Mouse (Mus musculus): ENCODE data around the gene Nap1l5. TPM values are rescaled to one million over a fixed set of nuclear protein-coding genes. Genes with fewer than 3 reads are reported as not detected.
"Not testable (repeated sequence)": the region's sequence is repeated elsewhere in the genome, so short reads cannot be mapped to it uniquely, and the experiment has no call there.

Nap1l5 gene
- polyA plus RNA-seq, 1 experiment: 0.87 TPM

DNA sequence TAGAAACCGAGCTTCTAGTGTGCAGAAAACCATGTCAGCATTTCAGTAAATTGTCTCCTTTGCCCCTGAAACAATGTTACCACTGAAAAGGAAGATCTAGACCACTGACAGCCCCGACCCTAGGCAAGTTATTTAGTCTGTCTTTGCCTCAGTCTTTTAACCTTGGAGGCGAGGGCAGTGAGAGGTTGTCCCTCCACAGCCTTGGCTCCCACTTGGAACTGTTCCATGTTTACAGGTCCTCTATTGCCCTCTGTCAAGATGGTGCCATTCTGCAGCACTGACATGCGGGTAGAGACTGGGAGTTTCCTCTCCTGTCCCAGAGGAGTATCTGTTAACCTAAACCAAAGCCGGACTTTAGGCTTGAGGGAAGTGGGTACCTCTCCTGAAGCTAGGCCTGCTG lies 6.0 kb upstream of the Nap1l5 start:
- 65% methylated on average over 5 of the region's 5 CpGs for WGBS
- no peak for DNase-seq (ENCODE audit: low read depth, low spot score)

DNA sequence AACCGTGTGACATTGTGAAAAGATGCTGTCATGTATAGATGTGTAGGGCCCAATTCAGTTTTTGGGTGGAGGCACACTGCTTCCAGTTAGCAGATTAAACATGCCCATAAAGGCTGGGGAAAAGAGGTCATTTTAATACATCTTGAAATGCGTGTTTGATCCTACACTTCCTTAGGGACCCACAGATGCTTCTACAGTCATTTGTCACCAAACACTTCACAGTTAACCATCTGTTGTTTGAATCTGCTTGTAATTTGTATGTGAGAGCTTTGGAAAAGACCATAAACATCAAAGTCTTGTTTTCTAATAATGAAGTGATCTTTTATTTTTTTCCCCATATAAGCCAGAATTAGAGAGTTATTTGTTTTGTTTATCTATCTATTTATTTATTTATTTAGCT lies 915 bp upstream of the Nap1l5 start:
- DNase-seq (ENCODE audit: low read depth, low spot score): no peak
- 87% methylated on average over 2 of the region's 2 CpGs for WGBS

DNA sequence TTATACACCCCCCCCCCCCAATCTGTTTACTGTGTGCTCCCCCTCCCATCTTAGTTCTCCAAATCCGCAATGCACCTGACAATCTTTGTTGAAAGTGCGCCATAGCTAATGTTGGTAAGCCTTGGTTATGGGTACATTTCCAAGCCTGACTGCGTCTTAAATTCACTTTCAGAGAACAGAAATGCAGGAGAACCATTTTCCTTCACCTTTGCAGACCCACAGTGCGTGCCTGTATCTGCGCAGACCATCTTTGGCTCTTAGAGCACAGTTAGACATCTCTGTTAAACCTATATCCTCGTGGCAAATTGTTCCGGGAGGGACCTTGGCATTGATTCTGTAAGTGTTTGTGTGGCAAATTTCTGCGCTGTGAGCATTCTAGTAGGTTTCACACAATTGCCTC lies 460 bp upstream of the Nap1l5 start:
- WGBS: 95% methylated on average over 8 of the region's 8 CpGs
- DNase-seq (ENCODE audit: low read depth, low spot score): no peak

DNA sequence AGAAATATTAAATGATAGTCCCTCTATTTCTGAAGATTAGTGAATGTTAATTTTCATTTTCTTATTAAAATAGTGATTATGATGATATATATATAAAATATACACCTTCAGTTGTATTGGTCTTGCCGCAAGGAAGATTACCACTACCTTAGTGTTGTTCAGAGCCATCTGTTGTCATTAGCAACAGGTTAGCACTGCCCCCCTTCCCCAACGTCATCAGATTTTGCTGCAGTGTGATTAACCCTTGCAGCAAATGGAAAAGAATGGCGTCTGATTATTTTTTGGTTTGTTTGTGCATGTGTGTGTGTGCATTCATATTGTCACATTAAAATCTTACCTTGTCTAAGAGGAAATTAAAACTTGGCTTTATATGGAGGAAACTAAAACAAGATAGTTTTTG lies 2.3 kb downstream of the Nap1l5 start:
- 71% methylated on average over 3 of the region's 3 CpGs for WGBS
- DNase-seq (ENCODE audit: low read depth, low spot score): no peak

DNA sequence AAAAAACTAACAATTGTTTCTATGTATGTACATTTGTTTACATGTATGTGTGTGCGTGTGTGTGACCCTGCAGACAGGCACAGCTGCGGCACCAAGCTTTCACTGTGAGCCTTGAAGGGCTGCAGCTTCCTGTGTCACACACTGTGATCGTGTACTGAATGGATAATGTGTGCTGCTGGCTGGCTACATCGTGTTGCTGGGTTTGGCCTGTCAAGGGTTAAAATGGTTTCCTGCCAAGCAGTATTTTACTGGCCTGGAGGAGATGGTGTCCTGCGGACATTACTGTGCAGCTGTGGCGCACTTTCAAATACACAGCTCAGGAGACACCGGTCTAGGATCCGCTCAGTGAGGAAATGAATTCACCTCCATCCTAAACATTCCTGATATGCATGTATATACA lies 3.7 kb downstream of the Nap1l5 start:
- no peak for DNase-seq (ENCODE audit: low read depth, low spot score)
- WGBS: 57% methylated on average over 8 of the region's 8 CpGs

DNA sequence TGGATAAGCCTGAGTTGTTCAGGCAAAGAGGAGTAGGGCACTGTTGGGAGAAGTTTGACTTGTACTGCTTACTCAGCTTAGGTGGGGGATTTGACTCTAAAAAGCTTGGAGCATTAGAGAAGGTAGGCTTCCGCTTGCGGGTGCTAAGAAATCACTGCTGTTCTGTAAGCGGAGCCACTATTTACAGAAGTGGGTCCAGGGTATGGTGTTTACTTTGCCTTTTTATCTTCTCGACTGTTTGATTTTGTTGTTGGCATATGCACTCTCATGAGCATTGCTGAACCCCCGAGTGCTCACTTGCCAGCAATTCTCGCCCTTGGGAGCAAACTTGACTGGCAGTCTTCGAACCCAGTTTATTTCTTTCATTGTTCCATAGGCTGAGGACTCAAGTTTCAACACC lies 6.3 kb downstream of the Nap1l5 start:
- no peak for DNase-seq (ENCODE audit: low read depth, low spot score)
- 63% methylated on average over 7 of the region's 7 CpGs for WGBS

DNA sequence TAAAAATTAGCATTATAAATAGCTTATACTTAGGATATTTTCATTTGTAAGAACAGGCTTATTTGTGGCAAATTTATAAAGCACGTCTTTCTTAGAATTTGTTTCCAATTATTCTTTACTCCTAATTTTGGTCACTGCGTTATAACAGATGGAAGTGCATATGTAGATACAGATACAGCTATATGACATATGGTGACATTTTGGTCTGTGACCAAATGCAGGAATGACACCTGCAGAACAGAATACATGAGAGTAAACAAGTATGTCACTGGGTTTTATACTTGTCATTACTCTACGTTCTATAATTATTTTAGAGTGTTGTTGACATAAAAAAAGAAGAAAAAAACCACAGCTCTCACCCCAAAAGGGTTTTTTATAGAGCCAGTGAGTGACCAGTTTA lies 7.8 kb downstream of the Nap1l5 start:
- no peak for DNase-seq (ENCODE audit: low read depth, low spot score)
- 90% methylated on average over 3 of the region's 3 CpGs for WGBS

DNA sequence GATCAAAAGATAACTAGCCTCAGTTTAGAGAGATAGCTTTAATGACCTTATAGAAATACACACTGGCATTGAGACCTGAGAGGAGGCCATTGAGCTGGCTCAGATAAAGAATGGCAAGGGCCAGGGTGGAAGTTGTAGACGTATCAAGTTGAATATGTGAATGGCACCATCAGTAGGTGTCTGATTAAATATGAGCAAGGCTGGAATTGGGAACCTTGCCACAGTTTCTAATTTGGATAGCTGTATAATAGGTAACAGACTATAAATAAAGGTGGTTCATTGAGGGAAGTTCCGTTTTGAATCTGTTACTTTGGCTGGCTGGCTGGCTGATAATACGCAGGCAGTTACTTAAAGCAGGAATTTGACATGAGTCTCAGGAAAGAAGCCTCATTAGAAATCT lies 10.2 kb downstream of the Nap1l5 start:
- WGBS: 90% methylated on average over 3 of the region's 3 CpGs
- no peak for DNase-seq (ENCODE audit: low read depth, low spot score)

DNA sequence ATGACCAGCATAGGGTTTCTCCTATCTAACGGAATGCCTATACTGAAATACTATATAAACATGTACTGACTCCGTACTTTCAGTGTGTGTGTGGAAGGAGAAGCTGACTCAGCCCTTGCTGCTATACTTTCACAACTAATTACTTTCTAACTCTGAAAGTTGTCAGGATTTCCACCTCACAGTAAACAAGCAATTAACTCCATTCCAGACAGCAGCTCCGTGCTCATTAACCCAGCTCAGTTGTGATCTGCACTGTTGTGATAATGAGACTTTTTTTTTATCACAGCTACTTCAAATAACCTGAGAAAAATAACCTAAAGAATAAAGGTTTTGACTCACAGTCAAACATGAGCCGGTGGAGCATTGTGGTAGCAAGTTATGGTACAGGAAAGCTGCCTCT lies 11.9 kb downstream of the Nap1l5 start:
- 89% methylated on average over 4 of the region's 4 CpGs for WGBS

DNA sequence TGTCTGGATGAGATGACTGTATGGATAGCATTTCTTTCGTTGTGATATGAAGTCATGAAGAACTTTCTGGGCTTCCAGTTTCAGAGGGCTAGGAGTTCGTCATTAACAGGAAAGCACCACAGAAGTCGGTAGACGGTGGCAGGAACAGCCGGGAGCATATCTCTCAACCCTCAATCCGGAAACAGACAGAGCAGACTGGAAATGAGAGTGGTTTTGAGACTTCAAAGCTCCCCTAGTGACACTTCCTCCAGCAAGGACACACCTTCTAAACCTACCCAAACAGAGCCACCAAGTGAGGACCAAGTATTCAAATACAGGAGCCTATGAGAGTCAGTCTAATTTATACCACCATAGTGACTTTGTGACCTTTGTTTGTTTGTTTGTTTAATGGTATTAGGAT lies 13.6 kb downstream of the Nap1l5 start:
- 88% methylated on average over 6 of the region's 6 CpGs for WGBS

More for the DNA sequence above, 11.9 kb downstream of the Nap1l5 start:
- DNase-seq (ENCODE audit: low read depth, low spot score): no peak

DNA sequence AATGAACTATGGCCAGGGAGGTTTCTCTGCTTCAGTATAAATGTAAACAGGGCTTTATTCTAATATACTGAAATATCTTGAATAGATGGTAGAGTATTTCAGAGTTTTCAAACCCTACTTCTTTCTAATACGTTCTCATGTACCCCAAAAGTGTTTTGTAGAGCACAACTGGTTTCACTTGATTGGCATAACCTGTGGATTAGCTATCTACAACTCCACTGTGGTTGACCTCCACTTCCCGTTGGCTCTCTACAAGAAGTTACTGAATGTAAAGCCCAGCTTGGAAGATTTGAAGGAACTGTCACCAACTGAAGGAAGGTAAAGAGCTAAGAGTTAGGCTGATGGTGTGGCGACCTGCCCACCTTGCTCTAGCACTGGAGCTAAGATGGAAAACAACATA lies 17.0 kb downstream of the Nap1l5 start:
- DNase-seq (ENCODE audit: low read depth, low spot score): no peak
- 94% methylated on average over 3 of the region's 3 CpGs for WGBS

More for the DNA sequence above, 13.6 kb downstream of the Nap1l5 start:
- no peak for DNase-seq (ENCODE audit: low read depth, low spot score)

DNA sequence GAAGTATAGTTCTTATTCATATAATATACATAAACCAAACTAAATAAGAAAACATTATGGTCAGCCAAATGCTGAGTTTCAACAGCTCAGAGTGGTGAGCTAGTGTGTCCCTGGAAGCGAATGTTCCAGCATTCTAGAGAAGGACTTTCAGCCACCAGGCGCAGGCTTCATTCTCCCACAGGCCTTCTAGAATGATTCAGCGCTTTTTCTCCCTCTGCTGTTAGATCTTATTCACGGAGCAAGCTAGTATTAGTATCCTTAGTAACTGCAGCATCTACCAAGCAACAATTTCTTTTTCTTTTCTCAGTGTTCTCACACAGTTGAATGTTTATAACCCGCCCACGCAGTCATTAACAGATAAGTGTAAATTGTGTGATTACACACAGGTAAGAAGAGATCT lies 24.6 kb downstream of the Nap1l5 start:
- no peak for DNase-seq (ENCODE audit: low read depth, low spot score)
- WGBS: 80% methylated on average over 6 of the region's 6 CpGs

DNA sequence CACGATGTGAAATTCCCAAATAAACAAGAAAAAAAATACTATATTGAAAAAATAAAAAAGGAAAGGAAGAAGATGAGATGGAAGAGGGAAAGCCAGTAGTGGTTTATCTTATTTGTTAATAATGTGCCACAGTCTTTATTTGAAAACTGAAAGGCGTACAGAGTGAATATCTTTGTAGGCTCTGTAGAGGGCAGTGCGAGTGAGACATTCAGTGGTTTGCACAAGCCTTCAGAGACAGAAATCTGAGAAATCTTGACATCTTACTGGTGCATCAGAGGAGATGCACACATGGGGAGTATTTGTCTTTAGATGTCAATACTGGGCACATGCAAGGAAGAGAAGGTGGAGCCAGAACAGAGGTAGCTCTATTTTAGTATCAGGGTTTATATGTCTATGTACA lies 25.5 kb downstream of the Nap1l5 start:
- DNase-seq (ENCODE audit: low read depth, low spot score): no peak
- 88% methylated on average over 3 of the region's 3 CpGs for WGBS

DNA sequence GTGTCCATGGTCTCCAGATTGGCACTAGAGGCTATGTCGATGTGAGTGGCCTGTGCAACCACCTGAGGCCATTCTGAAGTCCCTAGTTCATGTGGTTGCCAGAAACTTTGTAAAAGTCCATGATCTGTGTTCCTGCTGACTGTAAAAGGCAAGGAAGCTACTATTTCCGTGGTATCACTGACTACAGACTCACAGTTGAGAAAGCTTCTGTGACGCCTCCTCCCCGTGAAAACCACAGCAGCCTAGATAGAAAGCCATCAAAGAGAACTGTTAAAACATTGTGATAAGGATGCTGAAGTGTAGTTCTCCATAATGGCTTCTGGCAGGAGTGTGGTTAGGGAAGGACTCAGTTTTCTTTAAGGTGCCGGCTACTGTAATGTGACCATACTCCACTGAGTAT lies 26.0 kb downstream of the Nap1l5 start:
- 91% methylated on average over 5 of the region's 5 CpGs for WGBS
- no peak for DNase-seq (ENCODE audit: low read depth, low spot score)

DNA sequence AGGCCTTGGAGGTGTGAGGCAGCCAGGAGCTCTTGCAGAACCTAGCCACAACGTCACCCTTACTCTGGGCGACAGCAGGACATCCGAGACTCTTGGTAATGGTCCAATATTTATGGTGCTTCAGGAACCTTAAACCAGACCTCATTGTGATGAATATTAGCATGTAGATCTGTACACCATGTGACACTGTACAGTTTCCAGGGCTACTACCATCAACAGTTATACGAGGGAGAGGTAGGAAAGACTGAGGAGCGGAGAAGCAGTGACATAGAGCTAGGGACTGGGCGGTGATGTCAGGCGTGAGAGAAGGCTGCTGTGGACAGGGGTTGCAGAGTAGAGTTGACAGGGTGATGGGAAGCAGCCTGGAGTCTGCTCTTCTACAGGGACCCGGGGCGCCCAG lies 26.9 kb downstream of the Nap1l5 start:
- no peak for DNase-seq (ENCODE audit: low read depth, low spot score)
- 91% methylated on average over 9 of the region's 9 CpGs for WGBS

DNA sequence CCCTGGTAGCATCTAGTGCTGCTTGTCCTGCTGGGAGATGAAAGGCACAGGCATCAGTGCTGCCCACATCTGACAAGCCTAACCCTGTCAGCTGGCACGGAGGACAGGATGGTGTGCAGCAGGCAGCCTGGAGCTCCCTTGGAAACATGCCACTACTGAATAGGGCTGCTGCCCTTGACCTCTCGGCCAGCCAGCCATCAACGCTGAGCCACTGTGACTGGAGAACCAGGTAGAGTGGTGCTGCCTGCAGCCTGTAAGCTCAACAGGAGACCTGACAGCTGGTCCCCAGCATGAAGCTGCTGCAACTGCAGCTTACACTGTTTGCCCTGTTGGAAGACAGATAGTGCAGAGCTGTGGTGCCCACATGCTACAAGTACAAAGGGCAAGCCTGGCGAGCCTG lies 27.3 kb downstream of the Nap1l5 start:
- DNase-seq (ENCODE audit: low read depth, low spot score): no peak
- 75% methylated on average over 4 of the region's 4 CpGs for WGBS

DNA sequence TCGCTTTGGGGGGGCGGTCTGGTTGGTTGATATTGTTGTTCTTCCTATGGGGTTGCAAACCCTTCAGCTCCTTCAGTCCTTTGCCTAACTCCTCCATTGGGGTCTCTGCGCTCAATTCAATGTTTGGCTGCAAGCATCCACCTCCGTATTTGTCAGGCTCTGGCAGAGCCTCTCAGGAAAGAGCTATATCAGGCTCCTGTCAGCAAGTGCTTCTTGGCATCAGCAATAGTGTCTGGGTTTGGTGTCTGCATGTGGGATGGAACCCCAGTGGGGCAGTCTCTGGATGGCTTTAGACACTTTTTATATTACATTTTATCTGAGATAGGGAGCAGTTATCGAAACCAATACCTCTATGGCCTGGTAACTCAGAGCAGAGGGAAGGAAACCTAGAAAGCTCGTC lies 39.0 kb downstream of the Nap1l5 start:
- DNase-seq (ENCODE audit: low read depth, low spot score): not testable (repeated sequence)
- 96% methylated on average over 6 of the region's 6 CpGs for WGBS

DNA sequence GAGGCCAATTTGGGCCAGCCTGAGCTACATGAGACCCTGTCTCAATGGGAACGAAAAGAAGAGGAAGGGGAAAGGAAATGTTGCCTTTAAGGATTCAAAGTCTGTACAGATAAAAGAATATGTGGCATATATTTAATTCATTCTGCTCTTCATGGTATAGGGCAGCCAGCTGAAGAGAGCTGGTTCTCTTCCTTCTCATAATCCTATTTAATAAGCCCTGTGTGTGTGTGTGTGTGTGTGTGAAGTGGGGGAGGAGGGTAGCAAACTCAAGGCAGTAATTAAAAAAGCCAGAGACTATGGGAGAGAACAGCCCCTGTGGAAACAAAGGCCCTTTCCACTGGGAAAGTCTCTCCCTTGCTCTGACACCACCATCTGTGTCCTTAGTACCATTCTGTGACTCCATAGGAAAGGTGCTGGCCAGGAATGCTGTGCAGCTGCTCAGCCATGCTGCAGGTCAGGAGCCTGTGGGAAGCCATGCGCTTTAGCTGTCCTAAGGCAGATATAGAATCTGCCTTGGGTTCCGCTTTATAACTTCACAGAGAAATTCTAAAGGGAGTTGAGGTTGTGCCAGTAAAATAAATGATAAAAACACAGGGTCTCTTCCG lies 43.1 kb downstream of the Nap1l5 start:
- 90% methylated on average over 4 of the region's 4 CpGs for WGBS
- DNase-seq (ENCODE audit: low read depth, low spot score): no peak

DNA sequence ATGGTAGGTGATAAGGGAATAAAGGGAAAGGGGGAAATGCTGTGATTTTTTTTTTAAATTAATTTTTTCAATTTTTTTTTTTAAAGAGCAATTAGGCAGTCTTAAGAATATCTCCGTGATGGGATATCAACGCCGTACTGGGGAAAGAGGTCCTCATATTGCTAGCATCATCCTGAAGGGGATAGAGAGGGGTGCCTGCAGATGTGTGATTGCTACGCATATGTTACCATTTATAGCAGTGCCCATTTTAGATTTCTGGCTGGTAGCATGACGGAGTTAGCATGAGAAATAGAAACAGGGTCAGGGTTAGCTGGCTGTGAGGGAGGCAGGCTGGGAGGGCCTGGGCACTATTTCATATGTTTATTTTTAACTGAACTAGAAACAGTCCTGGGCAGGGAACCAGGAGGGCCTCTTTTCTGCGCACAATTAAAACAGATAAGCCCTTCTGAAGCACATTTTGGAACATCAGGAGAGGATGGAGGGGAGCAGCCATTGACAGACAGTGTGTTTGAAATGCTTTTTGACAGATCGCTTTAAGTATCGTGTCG lies 44.4 kb downstream of the Nap1l5 start:
- no peak for DNase-seq (ENCODE audit: low read depth, low spot score)
- 84% methylated on average over 9 of the region's 9 CpGs for WGBS

DNA sequence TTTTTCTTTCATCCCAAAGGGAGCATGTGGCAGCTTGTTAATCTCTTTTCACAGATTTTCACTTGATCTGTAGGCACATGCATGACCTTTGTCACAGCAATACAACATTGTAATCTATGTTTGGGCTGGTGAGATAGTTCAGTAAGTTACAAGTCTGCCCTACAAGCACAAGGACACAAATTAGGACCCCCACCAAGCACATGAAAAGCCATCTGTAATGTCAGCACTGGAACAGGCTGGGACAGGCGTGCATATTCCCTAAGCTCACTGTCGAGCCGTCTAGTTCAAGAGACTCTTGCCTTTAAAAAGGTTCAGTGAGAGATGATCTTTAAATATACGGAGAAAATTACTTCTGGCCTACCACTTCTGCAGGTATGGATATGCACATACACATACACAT lies 47.4 kb downstream of the Nap1l5 start:
- no peak for DNase-seq (ENCODE audit: low read depth, low spot score)
- WGBS: 97% methylated on average over 4 of the region's 4 CpGs

DNA sequence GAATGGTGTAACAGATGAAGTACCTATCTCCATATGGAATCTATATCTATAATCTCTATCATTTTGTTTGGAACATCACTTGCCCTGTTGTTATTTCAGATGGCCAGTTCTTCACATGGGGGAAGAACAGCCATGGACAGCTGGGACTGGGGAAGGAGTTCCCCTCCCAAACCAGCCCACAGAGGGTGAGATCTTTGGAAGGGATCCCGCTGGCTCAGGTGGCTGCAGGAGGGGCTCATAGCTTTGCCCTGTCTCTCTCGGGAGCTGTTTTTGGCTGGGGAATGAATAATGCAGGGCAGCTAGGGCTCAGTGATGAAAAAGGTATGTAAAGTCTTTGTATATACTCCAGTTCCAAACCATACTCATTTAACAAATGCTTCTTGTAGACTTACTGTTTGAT lies 50.4 kb downstream of the Nap1l5 start:
- WGBS: 85% methylated on average over 2 of the region's 2 CpGs
- DNase-seq (ENCODE audit: low read depth, low spot score): no peak

Measured in large intestine, adult 2 months (tissue).